Mouse (Mus musculus) limb, embryonic 14.5 days (tissue): ENCODE measurements at regions not wholly inside any gene's neighbourhood (a gene's known extent, or its start where the extent isn't known, plus 50 kb on each side); places are given as distances from the start of the nearest gene placed in this dataset.

Experiments
- ATAC-seq: fragments of 200-750 bp; cut with Nextera tagmentation; 2 replicates; pipeline ENCODE4 v1.8.0; 2017; ENCODE audit warnings: low read depth, moderate number of reproducible peaks, moderate TSS enrichment; ENCODE audit not compliant: low FRiP score
- DNase-seq: peaks from one replicate; pipeline ENCODE4 v3.0.0-alpha.2; 2015; ENCODE audit warnings: low spot score
- H3K27ac ChIP-seq: fragments of 300-500 bp; sonication (generic); replicated peaks from 2 replicates; pipeline ENCODE4 v1.5.1; 2014; ENCODE audit warnings: low read depth, mild to moderate bottlenecking, low read length, moderate library complexity, mixed read lengths
- H3K27me3 ChIP-seq: fragments of 300-500 bp; sonication (generic); 2 replicates; pipeline ENCODE4 v1.6.1; 2014; ENCODE audit warnings: low read length, mixed read lengths; ENCODE audit not compliant: control insufficient read depth, insufficient read depth
- H3K36me3 ChIP-seq: fragments of 300-500 bp; sonication (generic); 2 replicates; pipeline ENCODE4 v1.6.1; 2014; ENCODE audit warnings: mild to moderate bottlenecking, low read length, moderate library complexity, mixed read lengths; ENCODE audit not compliant: control insufficient read depth, insufficient read depth
- H3K4me1 ChIP-seq: fragments of 300-500 bp; sonication (generic); 2 replicates; pipeline ENCODE4 v1.6.1; 2014; ENCODE audit warnings: antibody characterized with exemption, low read length, mixed read lengths; ENCODE audit not compliant: control insufficient read depth, insufficient read depth
- H3K4me2 ChIP-seq: fragments of 300-500 bp; sonication (generic); replicated peaks from 2 replicates; pipeline ENCODE4 v1.6.1; 2014; ENCODE audit warnings: low read depth, mild to moderate bottlenecking, low read length, moderate library complexity; ENCODE audit not compliant: severe bottlenecking
- H3K4me3 ChIP-seq: fragments of 300-500 bp; sonication (generic); replicated peaks from 2 replicates; pipeline ENCODE4 v1.5.1; 2014; ENCODE audit warnings: low read length
- H3K9ac ChIP-seq: fragments of 300-500 bp; sonication (generic); 2 replicates; pipeline ENCODE4 v1.6.1; 2014; ENCODE audit warnings: mild to moderate bottlenecking, low read depth, low read length, moderate library complexity; ENCODE audit not compliant: severe bottlenecking
- H3K9me3 ChIP-seq: fragments of 300-500 bp; sonication (generic); 2 replicates; pipeline ENCODE4 v1.6.1; 2016; ENCODE audit warnings: low read length; ENCODE audit not compliant: control insufficient read depth
- POLR2A ChIP-seq: fragments of 200-500 bp; IDR thresholded peaks from 2 replicates; pipeline ENCODE4 v1.8.0; 2012; ENCODE audit warnings: inconsistent platforms, mild to moderate bottlenecking, moderate library complexity, borderline replicate concordance; ENCODE audit not compliant: insufficient read depth, insufficient read length; ENCODE audit errors: extremely low read depth
- WGBS: fragments of 180-500 bp; shearing (Covaris S2); extraction: QIAGEN DNeasy Blood & Tissue Kit; methylation state at CpG from one replicate; pipeline ENCODE4 v1.1.7; 2014; 5-methylcytosine and 5-hydroxymethylcytosine counted together

DNA sequence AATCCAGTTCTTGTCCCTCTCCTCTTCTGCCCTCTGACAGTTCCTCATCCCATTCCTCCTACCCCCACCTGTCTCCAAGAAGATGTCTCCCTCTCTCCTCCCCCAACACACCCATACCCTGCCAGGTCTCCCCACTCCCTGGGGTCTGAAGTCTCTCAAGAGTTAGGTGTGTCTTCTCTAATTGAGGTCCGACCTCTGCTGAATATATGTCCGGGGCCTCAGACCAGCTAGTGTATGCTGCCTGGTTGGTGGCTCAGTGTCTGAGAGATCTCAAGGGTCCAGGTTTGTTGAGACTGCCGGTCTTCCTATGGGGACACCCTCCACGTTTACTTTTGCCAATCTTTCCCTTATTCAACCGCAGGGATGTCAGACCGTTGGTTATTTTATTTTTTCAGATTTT is 469.5 kb downstream of the Ankrd7 start:
- Histone ChIP-seq H3K4me2 (no peak overlapping the region), H3K4me1 (no peaks in the 10 kb centered on the region), H3K27ac (no peak overlapping the region), H3K27me3 (no peaks in the 10 kb centered on the region), H3K4me3 (no peak overlapping the region), H3K36me3 (no peaks in the 10 kb centered on the region), H3K9me3 (no peaks in the 10 kb centered on the region), H3K9ac (no peak overlapping the region)
- no peak for DNase-seq
- 89% methylated on average over 6 of the region's 6 CpGs for WGBS
- no peak for TF ChIP-seq POLR2A
- no peak for ATAC-seq

- DNase-seq (no peak), ATAC-seq (no peak)
- no peak overlapping the region for H3K4me2 ChIP-seq
- no peaks in the 10 kb centered on the region for H3K27me3 ChIP-seq
- no peaks in the 10 kb centered on the region for H3K36me3 ChIP-seq
- no peaks in the 10 kb centered on the region for H3K4me1 ChIP-seq
- H3K9ac ChIP-seq: no peak overlapping the region
- H3K27ac ChIP-seq: no peak overlapping the region
- TF ChIP-seq POLR2A: no peak
- 82% methylated on average over 5 of the region's 5 CpGs for WGBS
- no peaks in the 10 kb centered on the region for H3K9me3 ChIP-seq
- no peak overlapping the region for H3K4me3 ChIP-seq
These were observed 472.4 kb downstream of the Ankrd7 start for GRCm38 (mm10) chr6:19338470-19338869.
